Mouse (Mus musculus) bone marrow, adult 2 months (tissue): ENCODE results near the gene Isg20. TPM values are rescaled to one million over a fixed set of nuclear protein-coding genes. Genes with fewer than 3 reads are reported as not detected.

Source experiments
- H3K27ac ChIP-seq: fragments of 200-500 bp; 2 replicates; pipeline ENCODE4 v1.5.1; 2012; ENCODE audit warnings: low read depth, mild to moderate bottlenecking, control low read depth, inconsistent platforms, low read length; ENCODE audit not compliant: control insufficient read depth, poor library complexity, insufficient read depth
- H3K4me1 ChIP-seq: fragments of 200-500 bp; 2 replicates; pipeline ENCODE4 v1.6.1; 2011; ENCODE audit warnings: low read length; ENCODE audit not compliant: control insufficient read depth, insufficient read depth
- H3K4me3 ChIP-seq: fragments of 200-500 bp; replicated peaks from 2 replicates; pipeline ENCODE3; 2011; ENCODE audit warnings: mild to moderate bottlenecking, low read depth, low read length, control low read depth; ENCODE audit not compliant: control insufficient read depth
- CTCF ChIP-seq: fragments of 200-500 bp; IDR thresholded peaks from 2 replicates; pipeline ENCODE4 v1.5.1; 2011; ENCODE audit warnings: low read length, control low read depth; ENCODE audit not compliant: control insufficient read depth, insufficient read depth
- POLR2A ChIP-seq: fragments of 200-500 bp; IDR thresholded peaks from 2 replicates; pipeline ENCODE4 v1.6.1; 2011; ENCODE audit warnings: low read depth, mild to moderate bottlenecking, control low read depth, low read length, borderline replicate concordance; ENCODE audit not compliant: control insufficient read depth
- WGBS: fragments of 180-500 bp; shearing (Covaris S2); methylation state at CpG from one replicate; pipeline ENCODE4 v1.1.7; 2018; 5-methylcytosine and 5-hydroxymethylcytosine counted together
- polyA plus RNA-seq: library from polyadenylated mRNA; stranded (reverse); fragments of >200 nt; gene quantifications from 2 replicates; pipeline ENCODE4 v1.2.4, GENCODE M21; 2011; ENCODE audit warnings: low replicate concordance; ENCODE audit not compliant: missing spikeins, insufficient read depth, insufficient read length

Isg20 gene
- polyA plus RNA-seq, 1 experiment, result 159 TPM

DNA sequence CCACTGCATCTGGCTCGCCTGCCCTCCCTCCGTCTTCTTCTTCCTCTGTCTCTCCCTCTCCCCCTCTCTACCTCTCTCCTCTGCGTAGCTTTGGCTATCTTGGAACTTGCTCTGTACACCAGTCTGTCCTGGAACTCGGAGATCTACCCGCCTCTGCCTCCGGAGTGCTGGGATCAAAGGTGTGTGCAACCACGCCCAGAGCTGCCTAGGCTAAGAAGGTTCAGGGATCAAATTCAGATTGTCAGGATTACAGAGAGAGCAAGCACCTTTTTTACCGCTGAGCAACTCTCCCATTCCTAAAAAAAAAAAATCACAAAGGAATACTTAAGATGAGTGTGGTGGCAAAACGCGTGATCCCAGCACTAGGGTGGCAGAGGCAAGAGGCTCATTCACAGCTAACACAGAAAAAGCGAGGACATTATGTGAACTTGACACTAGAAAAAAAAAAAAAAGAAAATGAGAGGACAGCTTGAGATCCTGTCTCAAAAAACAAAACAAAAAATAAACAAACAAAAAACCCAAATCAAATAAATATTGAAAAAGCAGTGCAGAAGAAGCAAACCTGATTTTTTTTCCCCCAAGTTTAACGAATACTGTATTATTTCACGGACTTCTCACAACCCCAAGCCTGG, 18.1 kb upstream of the Isg20 start:
- TF ChIP-seq CTCF (no peak), POLR2A (no peak)
- H3K27ac ChIP-seq, result no peak overlapping the region
- H3K4me1 ChIP-seq, result peaks cover 1% of the 10 kb centered on the region; the same call in 1 of the 2 replicates
- peak overlapping the region; percentile 54 for H3K4me3 ChIP-seq
- 47% methylated on average over 13 of the region's 13 CpGs for WGBS

DNA sequence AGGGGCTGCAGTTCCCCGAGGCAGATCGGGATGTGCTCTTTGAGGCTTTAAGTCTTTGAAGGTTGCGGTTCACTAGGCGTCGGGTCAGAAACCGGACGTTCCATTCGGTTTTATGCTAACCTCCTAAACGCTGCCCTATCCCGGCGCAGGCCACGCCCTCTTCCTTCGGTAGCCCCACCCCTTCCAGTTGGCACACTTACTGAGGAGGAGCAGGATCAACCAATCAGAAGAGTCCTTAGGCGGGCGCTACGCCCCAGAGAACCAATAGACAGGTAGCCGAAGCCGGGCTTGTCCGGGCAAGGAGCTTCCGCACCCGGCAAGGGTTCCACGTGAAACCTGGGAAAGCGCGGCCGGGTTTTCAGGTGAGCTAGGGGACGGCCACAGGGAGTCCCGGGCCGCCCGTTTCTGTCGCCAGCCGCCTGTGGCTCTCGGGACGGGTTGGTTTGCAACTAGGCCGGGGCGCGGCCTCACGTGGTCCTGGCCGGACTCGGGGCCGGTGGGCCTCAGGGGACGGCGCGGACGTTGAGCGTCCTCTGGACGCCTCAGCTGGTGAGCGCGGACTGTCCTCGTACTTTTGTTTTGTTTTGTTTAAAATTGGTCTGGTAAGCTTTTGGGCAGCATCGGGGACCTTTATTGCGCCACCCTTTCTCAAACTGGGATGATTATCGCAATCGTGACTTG, 17.4 kb upstream of the Isg20 start, which contains the start of gene Aen:
Gene Aen, plus strand, starts transcription at position 202 of the 681 bp plus-strand sequence.
- peak within 1 kb of the TSS; percentile 72 for H3K4me3 ChIP-seq
- H3K27ac ChIP-seq, result no peak within 1 kb of the TSS
- under 1% methylated on average over 53 of the region's 53 CpGs for WGBS
- TF ChIP-seq POLR2A (0 out of 2 replicates have a peak, but pooled peaks have one; percentile 27), CTCF (no peak)
- H3K4me1 ChIP-seq, result peaks cover 1% of the 10 kb centered on the region; the same call in 1 of the 2 replicates

DNA sequence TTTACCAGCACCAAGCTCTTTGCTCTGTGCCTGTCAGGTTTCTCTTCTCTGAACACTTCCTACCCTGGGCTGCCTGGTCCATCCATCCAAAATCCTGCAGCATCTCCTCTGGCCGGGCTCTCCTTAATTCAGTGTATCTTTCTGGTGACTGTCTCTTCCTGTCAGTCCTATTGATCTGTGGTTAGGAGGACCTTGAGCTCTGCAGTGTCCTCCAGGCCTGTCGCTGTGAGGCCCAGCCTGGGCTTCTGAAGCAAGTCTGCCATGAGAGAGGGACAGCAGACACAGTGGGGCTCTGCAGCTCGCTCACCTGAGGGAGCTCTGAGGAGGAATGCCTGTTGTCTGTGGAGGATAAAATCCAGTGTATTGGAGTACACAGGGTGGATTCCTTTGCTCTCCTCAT, 15.7 kb upstream of the Isg20 start:
- no peak overlapping the region for H3K4me3 ChIP-seq
- WGBS, result 93% methylated on average over 3 of the region's 3 CpGs
- TF ChIP-seq POLR2A (no peak), CTCF (no peak)

DNA sequence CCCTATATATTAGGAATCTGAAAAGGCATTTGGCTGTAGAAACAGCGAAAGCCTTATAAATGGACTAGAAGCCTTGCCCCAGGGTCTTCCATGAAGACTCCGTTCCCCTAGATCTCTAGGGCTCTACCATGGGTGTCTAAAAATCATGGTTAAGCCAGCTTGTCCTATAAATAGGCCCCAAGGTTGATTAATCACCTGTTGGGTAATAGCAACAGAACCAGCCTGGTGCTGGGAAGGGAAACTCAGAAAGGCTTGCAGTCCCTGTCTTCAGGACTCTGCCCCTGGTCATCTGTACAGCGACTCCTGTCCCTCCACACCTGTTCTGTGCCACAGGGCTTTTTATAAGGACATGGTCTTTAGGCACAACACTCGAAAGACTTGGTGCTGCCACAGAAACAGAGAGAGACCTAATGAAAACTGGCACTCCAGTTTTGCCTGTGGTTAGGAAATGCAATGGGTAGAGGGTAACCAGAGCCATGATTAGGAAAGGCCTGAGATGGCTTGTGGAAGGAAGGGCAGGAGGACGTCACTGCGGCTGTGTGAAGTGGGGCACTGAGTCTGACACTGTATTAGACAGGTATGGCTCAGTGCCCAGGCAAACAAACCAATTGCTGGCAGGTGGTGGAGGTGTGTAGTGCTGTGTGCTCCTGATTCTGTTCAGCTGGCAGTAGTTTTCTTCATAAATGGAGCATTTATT, 9.9 kb upstream of the Isg20 start:
- Histone ChIP-seq H3K4me1 (peaks cover 3% of the 10 kb centered on the region), H3K27ac (peak overlapping the region; percentile 42; the same call in 1 of the 2 replicates), H3K4me3 (no peak overlapping the region)
- TF ChIP-seq POLR2A, result no peak
- TF ChIP-seq CTCF, result no peak
- 57% methylated on average over 6 of the region's 6 CpGs for WGBS

More for the DNA sequence above, 15.7 kb upstream of the Isg20 start:
- Histone ChIP-seq H3K27ac (no peak overlapping the region), H3K4me1 (peaks cover 1% of the 10 kb centered on the region; the same call in 1 of the 2 replicates)

DNA sequence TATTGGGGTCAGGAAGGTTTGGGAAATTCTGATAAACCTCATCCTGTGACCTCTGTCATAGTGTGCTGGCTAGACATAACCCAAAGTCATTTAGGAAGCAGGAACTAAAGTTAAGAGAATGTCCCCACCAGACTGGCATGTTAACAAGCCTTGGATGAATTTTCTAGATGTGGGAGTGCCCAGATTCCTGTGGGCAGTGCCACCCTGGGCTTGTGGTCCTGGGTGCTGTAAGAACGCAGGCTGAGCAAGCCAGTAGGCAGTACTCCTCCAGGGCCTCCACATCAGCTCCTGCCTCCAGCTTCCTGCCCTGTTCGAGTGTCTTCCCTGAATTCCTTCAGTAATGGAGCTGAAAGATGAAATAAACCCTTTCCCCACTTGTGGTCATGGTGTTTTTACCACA, 9.0 kb upstream of the Isg20 start:
- no peak for TF ChIP-seq POLR2A
- TF ChIP-seq CTCF, result no peak

DNA sequence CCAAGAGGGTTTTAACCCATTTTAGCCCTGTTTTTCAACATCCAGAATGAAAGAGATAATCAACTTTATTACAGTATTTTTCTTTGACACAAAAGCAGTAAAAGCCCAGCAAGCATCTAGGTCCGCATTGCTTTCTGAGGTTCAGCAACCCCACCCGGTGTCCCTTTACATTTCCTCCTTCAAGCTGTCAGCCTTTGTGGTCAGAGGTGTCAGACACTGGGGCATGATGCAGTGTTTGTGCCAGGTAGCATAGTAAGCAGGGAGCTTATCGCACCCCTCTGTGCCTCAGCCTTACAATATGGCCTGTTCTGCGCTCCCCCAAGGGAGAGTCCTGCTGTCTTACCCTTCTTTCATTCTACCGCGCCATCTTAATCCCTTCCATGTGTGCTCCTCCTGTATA, 4.2 kb upstream of the Isg20 start:
- Histone ChIP-seq H3K4me3 (no peak overlapping the region), H3K4me1 (peaks cover 3% of the 10 kb centered on the region; the same call in 1 of the 2 replicates), H3K27ac (no peak overlapping the region)
- no peak for TF ChIP-seq POLR2A
- no peak for TF ChIP-seq CTCF
- 81% methylated on average over 6 of the region's 6 CpGs for WGBS

More for the DNA sequence above, 9.0 kb upstream of the Isg20 start:
- Histone ChIP-seq H3K4me3 (no peak overlapping the region), H3K27ac (no peak overlapping the region), H3K4me1 (peaks cover 3% of the 10 kb centered on the region)
- WGBS, result 59% methylated on average over 2 of the region's 2 CpGs

DNA sequence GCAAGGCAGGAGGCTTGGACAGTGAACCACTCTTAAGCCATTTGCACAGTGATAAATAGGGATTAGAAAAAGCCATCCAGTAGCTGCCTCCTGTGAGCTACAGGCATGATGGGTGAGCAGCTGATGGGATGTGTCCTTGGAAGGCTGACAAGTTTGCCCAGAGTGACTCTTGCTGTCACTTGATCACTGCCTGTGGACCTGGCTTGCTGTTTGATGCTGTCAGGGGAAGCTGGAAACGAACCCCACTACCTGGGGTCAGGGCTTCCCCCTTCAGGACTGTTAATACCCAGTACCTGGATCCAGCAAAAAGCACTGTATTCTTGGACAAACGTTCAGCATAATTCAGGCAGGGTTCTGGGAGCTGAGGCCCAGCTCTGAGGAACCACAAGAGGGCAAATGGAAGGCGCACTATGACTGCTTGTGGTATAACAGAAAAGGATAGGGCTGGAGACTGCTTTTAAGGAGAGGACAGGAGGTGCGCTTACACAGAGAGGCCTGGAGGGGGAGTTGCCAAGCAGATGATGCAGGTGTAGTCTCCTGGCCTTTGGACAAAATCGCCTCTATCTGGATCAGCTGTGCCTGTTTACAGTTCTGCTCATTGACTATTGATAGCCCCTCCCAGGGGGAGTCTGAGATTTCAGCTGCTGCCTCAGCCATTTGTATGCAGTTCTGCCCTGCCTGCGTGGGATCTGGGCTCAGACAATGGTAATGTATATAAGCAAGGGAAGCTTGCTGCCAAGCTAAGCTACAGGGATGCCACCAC, 2.7 kb upstream of the Isg20 start:
- peaks cover 1% of the 10 kb centered on the region; the same call in 1 of the 2 replicates for H3K4me1 ChIP-seq
- TF ChIP-seq CTCF (no peak; the same call in 1 of the 2 replicates), POLR2A (no peak)
- no peak overlapping the region for H3K27ac ChIP-seq
- no peak overlapping the region for H3K4me3 ChIP-seq
- 69% methylated on average over 6 of the region's 6 CpGs for WGBS
